Mouse (Mus musculus) ovary, postnatal 10 days (tissue): ENCODE measurements around the gene Tmem235.
"Not testable (repeated sequence)": the region's sequence is repeated elsewhere in the genome, so short reads cannot be mapped to it uniquely, and the experiment has no call there.

Experiments used
- DNase-seq: peaks from one replicate; pipeline ENCODE4 v3.0.0; 2022; ENCODE audit warnings: low spot score

The Tmem235 gene

DNA sequence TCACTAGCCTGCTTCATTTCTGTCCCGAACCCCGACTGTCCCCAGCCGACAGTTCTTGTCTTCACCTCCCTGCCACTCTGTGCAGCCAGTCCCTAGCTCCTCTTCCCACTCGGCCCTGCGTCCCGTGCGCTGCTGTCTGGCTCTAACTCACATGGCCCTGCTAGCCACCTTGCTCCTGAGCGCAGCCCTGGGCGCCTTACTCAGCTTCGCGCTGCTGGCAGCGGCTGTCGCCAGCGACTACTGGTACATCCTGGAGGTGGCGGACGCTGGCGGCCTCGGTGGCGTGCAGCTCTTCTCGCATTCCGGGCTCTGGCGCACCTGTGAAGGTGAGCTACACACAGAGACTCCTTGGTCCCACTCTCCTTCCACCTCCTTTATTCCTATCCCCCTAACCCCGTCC, at the start of gene Tmem235:
Tmem235 (plus strand) TSS at position 152 of the 400 bp plus-strand sequence.
- DNase-seq, result no peak

DNA sequence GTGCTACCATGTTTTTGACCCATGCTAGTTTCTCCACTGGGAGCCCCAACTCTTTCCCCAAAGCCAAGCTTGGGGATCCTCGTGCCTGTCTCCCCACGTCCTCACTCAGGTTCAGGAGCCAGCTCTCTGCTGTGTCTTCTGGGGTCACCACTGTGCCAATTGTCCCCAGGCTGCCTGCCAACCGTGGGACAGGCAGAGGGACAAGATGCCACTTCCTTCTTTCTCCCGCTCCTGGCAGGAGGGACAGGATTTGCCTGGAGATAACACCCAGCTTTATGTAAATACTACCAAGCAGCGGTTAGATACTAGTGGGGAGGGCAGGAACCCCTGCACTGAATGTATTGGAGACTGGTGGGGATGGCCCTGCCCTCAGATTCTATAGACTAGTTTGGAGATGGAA, 46.7 kb upstream of the Tmem235 start:
- no peak for DNase-seq

DNA sequence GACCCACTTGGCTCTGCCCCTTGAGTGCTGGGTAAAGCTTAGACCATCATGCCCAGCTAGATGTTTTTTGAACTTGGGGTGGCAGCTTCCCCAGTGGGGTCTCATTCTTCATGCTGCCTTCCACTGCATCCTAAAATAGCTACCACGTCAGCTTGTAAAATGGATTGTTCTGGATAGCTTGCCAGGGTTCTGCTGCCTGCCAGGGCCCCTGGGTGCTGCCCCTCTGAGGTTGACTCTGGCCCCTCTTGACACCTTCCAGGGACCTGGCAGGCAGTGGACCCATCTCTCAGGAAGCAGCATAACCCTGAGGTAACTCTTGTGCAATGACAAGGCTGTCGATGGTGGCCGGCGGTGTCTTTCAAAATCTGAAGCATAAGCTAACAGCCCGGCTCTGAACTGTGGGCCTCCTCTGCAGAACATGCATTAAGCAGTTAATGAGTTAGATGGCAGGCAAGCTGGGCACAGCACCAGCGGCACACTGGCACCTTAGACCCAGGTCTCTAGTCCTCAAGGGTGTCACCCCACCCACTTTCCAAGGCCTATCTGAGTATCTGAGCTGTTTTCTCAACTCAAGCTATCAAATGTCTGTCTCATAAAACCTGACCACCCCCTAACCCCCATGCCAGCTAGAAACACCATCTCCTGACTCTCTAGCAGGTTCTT, 45.7 kb upstream of the Tmem235 start:
- no peak for DNase-seq

DNA sequence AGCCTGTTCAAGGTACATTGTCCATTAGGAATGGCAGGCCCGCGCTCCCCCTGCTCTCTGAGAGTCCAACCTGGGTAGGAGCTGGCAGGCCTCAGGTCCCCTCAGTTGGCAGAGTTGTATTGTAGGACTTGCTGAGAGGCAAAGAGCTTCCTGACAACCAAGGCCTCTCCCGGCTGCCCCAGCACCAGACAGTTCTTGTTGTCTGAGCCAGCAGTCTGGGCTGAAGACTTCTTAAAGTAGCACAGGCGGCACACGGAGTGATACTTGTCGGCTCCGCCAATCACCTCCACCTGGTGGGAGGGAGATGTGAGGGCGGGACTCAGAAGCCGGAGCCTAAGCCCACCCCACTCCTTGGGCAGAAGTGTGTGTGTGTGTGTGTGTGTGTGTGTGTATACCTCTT, 44.7 kb upstream of the Tmem235 start:
- not testable (repeated sequence) for DNase-seq

DNA sequence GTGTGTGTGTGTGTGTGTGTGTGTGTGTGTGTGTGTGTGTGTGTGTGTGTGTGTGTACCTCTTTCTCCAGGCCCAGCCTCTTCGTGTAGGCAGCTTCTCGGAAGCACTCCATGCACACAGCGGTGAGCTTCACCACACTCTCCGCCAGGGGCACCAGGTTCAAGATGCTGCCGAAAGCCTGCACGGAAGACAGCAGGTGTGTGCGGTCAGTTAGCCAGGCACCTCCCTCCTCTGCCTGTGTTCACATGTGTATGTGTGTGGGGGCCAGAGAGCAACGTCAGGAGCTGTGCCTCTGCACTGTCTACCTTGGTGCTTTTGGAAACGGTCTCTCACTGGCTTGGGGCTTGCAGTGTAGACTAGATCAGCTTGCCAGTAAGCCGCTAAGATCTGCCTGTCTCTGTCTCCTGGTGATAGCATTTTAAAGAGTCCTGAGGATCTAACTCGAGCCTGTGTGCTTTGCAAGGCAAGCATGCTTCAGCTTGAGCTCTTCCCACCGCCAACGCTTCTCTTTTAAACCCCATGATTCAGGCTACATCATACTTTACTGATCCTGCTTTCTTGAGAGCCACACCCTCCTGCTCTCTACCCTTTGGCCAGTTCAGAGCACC, 44.1 kb upstream of the Tmem235 start:
- no peak for DNase-seq

DNA sequence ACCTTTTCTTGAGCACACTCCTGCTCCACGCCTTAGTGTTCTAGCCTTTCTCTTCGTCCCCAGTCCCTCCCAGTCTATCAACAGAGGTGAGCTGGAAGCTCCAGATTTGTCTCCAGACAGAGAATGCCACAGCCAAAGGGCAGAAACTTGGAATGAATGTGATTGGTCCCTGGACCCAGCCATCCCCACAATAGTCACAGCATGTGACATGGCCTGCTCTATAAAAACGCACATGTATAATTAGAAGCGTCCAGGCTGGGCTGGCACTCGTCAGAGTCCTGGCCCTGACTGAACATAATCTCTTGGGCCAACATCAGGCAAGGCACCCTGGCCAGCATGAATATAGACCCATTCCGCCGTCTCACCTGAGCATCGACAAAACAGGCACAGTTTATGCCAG, 41.5 kb upstream of the Tmem235 start:
- DNase-seq, result no peak

DNA sequence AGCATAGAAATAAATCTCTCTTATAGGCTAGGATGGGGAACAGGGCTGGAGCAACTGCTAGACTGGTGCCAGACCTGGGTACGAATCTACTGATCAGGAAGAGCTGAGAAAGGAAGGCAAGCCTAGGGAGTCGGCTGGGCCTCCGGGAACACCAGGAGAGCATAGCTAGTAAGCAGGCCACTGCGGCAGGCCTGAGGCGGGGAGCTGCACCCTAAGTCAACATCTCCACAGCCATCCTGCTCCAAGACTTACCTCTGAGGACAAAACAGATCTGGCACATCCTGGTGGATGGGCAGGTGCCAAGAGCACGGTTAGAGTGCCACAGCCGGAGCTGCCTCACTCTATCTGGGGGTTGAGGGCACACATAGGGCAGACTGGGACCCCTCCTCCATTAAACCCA, 40.4 kb upstream of the Tmem235 start:
- no peak for DNase-seq

DNA sequence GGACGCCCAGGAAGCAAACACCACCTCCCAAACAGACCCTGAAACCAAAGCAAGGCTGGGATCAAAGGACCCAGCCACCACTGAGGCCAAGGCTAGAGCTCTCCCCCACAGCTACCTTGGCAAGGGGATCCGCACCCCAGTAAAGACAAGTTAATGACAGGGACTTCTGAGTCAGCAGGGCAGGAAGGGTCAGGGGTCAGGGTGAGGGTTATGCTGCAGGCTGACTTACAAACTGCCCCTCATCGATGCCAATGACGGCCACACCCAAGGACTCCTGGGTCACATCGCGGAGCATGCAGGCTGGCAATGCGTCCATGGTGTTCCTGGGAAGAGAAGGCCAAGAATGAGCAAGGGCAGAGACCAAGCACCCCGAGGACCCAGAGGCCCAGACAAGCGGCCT, 38.7 kb upstream of the Tmem235 start:
- DNase-seq, result no peak

DNA sequence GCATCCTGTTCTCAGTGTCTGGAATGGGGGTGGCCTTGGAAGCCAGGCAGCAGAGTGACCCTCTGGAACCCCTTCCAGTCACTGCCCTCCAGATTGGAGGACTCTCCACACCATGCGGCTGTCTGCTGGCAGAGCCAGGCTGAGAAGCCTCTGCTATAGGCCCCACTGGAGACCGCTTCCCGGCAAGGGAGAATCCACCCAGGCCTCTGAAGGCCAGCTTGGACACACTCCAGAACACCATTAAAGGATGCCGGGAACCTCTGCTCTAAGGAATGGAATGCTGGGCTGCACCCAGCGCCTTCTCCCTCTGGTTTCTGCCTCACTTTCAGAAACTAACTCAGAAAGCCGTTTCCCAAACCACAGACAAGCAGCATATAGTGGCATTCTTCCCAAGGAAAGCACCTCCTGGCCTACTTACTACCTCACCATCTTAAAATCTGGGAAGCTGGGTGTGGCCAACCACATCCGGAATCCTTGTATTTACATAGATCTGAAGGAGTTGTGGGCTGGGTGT, 37.8 kb upstream of the Tmem235 start:
- DNase-seq, result no peak

DNA sequence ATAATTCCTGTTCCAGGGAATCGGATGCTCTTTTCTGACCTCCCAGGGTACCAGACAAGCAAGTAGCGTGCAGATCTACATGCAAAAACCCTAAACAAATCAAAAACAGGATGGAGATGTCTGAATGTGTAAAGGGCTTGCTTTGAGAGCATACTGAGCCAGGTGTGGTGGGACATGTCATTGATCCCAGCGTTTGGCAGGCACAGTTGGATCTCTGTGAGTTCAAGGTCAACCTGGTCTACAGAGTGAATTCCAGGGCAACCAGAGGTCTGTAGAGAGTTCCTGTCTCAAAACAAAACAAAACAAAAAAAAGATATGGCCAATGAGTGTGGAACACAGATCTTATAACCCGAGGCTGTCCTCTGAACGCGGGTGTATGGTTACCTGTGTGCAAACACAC, 37.1 kb upstream of the Tmem235 start:
- DNase-seq, result no peak

DNA sequence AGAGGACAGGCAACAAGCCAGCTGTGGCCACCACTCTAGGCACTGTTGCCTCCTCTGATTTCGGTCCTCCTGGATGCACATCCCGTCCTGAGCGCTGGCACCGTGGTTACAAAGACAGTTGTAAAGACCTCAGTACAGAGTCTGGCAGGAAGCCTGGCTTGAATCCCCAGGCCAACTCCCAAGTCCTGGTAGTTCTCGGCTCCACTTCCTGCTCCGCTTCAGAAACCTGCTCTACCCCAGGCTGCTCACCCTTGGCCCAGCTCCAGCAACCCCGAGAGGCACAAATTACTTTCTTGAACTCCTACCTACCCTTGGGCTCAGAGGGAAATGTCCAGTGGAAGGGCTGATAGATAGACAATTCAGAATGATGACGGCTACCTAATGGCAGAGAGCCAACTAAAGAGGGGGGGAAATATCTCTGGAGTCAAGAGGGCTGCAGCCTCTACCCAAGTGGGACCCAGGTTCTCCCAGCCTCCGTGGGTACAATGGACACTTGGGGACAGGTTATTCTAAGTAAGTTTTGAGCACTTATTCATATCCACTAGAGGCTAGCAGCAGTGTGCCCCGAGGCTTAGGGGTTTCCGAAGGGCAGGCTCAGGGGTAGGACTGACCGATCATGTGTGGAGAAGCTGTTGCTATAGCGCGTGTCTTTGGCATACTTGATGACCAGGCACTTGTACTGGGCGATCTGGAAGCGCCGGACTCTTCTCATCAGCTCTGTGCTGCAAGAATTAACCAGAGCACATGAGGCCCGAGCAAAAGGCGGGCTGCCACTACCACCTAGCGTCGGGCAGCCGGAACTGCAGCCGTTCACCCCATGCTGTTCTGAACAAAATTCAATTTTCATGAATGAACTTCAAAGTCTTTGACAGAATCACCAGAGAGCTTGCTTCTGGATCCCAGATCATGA, 36.2 kb upstream of the Tmem235 start:
- peak; percentile 50 for DNase-seq

DNA sequence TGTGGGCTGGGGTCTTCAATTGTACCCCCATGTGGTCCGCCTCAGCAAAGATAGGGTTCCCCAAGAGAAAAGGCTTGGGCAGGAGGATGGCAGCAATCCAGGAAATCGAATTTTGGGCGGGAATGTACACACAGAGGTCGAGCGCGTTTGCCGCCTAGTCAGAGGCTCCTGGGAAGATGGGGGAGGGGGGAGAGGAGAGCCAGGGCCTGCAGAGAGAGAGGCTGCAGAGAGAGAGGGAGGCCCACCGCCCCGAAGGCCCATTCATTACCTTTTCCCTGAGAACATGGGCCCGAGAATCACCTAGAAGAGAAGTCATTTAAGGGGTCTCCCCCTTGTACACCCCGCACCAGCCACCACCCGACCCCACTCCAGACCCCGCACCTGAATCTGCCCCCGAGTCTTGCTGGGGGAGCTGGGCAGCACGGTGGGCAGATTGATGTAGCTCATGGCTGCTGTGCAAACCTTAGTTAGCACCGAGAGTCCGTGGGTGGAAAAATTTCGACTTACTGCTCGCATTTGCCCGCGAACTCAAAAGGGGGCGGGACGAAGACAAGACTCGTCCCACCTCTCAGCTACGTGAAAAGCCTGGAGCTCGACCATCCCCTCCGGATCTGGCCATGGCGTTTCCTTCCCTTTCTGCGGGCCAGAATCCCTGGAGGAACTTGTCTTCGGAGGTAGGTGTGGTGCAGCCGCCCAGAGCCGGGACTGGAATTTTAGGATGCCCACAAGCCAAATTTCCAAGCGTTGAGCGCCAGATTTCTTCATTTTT, 35.0 kb upstream of the Tmem235 start, which contains the start of the genes Afmid and Tk1:
Afmid (plus strand) TSS at position 592 of the 769 bp plus-strand sequence.
Tk1 (minus strand) TSS at position 760 of the 769 bp plus-strand sequence.
- peak; percentile 44 for DNase-seq

DNA sequence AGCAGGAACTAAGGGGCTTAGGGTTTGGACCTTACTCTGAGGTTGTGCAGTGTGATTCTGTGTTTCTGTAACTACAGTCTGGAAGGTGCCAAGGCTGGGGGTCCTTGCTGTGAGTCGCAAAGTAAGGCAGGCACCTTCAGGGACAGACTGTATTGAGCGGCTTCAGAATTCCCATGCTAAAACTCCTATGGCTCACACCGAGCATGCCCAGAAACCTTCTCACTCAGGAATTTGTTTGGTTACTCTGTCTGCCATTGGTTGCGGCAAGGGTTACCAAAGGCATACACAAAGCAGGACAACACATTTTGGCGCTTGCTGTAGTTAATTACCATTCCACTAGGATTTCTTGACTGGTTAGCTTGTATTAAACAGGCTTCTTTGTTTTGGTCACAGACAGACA, 34.4 kb upstream of the Tmem235 start:
- DNase-seq, result no peak

DNA sequence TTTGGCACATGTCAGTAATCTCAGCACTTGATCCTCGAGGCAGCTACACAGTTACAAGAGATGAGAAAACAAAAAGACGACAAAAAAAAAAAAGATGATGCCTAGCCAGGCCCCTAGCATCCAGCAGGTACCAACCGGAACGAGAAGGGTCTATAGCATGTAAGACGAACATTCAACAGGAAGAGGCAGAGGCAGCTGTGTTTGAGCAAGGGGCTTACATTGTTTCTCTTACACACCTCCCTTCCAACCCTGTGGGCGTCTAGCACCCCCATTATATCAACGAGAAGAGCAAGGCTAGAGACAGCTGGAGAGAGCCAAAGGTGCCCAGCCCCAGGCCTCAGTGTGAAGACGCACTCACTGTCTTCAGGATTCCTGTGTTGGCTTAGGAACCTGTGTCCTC, 33.6 kb upstream of the Tmem235 start:
- no peak for DNase-seq

DNA sequence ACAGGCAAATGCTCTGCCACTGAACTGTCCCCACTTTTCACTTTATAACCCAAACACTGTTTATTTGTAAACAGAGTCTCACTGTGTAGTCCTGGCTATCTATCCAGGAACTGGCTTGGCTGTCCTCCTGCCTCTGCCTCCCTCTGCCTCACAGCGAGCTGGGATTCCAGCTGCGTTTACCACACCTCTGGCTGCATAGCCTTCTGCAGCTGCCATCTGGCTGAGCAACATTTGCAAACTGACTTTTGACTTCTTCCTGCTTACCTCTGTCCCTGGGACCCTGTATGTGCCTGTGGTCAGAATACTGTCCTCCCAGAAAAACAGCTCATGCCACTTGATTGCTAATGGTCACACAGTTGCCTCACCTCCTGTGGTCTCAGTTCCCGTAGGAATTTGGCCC, 33.2 kb upstream of the Tmem235 start:
- no peak for DNase-seq

DNA sequence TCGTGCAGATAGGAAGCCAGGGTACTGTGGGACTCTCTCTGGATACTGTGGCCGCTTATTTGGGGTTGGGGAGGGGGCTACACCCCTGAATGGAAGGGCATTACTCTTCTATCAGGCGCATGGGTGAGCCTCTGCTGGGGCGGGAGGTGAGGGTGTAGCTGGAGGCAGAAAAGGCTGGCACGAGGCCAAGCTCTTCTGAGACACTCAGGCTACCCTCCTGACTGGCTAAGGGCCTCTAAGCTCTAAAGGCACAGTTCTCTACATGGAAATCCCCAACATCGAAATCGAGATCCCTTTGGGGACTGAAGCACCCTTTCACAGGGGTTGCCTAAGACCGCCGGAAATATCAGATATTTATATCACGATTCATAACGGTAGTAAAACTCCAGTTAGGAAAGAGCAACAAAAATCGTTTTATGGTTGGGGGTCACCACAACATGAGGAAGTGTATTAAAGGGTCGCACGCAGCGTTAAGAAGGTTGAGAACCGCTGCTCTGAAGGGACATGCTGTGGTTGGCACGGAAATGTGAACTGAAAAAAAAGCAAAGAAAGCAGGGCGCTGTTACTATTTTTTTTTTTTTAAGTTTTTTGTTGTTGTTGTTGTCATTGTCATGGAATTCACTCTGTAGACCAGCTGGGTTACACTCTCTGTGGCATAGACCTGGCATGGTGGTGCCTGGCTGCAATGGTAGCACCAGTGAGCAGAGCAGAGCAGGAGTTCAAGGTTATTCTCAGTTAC, 32.2 kb upstream of the Tmem235 start:
- DNase-seq, result no peak

DNA sequence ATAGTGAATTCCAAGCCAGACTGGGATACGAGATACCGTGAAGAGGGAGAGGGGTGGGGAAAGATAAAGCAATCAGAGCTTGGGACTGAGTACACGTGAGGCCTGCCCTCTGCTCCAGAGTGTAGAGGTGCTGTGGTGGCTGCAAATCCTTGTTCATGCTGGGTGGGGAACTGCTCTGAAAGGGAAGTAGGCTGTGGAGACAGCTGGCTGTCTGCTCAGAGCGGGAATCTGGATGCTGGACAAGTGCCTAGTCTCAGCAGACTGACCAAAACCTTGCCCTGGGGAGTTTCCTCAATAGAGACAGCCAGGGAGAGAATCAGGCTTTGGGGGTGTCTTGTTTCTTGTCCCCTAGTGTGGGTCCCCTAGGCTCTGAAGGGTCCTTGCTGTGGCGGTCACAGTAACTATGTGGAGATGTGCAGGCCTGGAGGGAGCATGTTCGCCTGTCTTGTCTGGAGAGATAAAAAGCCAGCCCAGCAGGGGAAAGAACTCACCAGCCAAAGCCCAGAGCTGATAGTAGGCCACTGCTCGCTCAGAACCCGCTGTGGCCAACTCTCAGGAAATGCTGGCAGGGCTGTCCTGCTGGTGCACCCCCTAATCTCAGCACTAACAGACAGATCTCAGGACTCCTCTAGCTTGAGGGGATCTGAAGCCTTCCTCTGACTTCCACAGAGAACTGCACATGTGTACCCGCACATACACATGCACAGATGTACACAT, 31.5 kb upstream of the Tmem235 start:
- no peak for DNase-seq

DNA sequence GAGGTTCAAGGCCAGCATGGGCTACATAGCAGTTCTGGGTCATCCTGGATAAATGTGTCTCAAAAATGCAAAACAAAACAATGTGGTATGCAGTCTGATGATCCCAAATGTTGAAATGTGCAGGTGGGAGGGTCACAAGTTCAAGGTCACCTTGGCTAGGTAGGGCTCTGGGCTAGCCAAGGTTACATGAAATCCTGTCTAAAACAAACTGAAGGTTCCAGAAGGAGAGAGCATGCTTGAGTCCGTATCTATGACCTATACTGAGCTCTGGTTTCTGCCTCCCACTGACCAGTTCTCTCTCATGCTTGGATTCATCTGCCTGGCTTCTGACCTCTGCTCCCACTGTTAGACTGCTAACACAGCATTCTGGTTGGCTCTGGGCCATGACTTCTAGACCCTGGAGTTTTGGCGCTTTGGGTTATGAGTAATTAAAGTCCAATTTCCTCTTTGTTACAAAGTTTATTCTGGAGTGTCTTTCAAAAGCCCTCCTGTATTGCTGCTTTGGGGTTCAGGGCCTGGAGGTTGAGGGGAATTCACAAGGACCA, 30.8 kb upstream of the Tmem235 start:
- DNase-seq, result no peak

DNA sequence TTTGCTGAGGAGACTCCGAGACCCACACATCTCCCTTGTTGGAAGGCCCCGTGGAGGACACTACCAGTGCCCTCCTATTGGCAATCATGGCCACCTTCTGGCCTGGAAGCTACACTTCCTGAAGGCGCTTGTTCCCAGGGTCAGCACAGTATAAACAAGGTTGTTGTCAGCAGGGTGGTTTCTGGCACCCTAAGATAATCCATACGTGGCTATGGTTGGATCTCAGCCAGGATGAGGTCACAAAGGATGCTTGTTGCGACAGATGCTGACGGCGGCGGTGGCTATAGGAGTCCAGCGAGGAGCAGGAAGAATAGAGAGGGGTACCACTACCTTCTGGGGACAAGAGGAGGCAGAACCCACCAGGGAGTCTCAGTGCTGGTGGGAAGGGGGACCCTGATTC, 30.2 kb upstream of the Tmem235 start:
- DNase-seq, result no peak
